Mouse (Mus musculus): ENCODE measurements around the gene 4933405L10Rik.

The 4933405L10Rik gene

GRCm38 (mm10) chr8:105757796-105758276, 50.4 kb downstream of the 4933405L10Rik start:
- DNase-seq, result no peak

- DNase-seq, result peak; percentile 97
These were observed 51.0 kb downstream of the 4933405L10Rik start, which contains the start of gene Gfod2 for GRCm38 (mm10) chr8:105758277-105759108. Gfod2 (minus strand) TSS chr8:105758664.
